Mouse (Mus musculus): ENCODE results near the gene Ager. TPM values are rescaled to one million over a fixed set of nuclear protein-coding genes. Genes with fewer than 3 reads are reported as not detected.

Ager gene
- polyA plus RNA-seq, 1 experiment from 2014 or later: 2.4 TPM

- no peak for ATAC-seq
- Histone ChIP-seq H3K27me3 (replicated peaks; ENCODE audit: control insufficient read depth, insufficient read depth, low read length) (no peaks in the 10 kb centered on the region), H3K27ac (ENCODE audit: low read length) (no peak overlapping the region), H3K9me3 (ENCODE audit: control insufficient read depth, low read length) (no peaks in the 10 kb centered on the region), H3K36me3 (ENCODE audit: control insufficient read depth, insufficient read depth, low read length) (peaks cover 9% of the 10 kb centered on the region; the same call in 1 of the 2 replicates), H3K4me3 (ENCODE audit: low read length) (no peak overlapping the region), H3K9ac (ENCODE audit: low read depth, low read length) (no peak overlapping the region), H3K4me2 (ENCODE audit: low read depth, low read length) (no peak overlapping the region), H3K4me1 (ENCODE audit: control insufficient read depth, insufficient read depth, low read length) (peaks cover 23% of the 10 kb centered on the region)
- WGBS: 91% methylated on average over 8 of the region's 8 CpGs
Observed at GRCm38 (mm10) chr17:34611050-34611449, 13.4 kb downstream of the Ager start.

DNA sequence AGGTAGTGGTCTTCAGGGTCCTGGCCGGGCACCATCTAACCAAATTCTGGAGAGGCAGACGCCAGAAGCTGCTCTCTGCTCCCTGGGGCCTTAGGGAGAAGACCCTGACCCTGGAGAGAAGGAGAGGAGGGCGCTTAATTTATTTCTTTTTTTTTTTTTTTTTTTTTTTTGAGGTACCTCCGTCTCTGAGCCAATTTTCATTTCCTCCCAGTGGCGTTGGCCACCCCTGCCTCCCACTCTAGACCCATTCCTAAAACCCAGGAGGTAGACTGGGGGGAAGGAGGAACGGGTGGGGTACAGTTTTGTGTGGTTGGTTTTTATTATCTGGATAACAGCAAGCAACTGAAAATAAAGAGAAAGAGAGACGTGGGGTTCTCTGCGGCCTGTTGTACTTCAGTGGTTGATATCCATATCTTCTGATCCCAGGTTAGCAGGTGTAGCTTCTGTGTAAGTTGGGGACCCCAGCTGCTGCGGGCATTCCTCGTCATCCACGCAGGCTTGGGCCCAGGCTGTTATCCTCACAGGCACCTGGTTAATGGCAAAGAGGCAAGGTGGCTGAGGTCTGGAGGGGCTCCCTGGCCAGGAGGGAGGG is 15.5 kb downstream of the Ager start:
- Histone ChIP-seq H3K4me3 (ENCODE audit: low read length) (no peak overlapping the region), H3K9me3 (ENCODE audit: control insufficient read depth, low read length) (no peaks in the 10 kb centered on the region), H3K27me3 (replicated peaks; ENCODE audit: control insufficient read depth, insufficient read depth, low read length) (no peaks in the 10 kb centered on the region), H3K36me3 (ENCODE audit: control insufficient read depth, insufficient read depth, low read length) (peaks cover 9% of the 10 kb centered on the region; the same call in 1 of the 2 replicates), H3K4me1 (ENCODE audit: control insufficient read depth, insufficient read depth, low read length) (peaks cover 8% of the 10 kb centered on the region; the same call in 1 of the 2 replicates), H3K27ac (ENCODE audit: low read length) (no peak overlapping the region), H3K9ac (ENCODE audit: low read depth, low read length) (no peak overlapping the region), H3K4me2 (ENCODE audit: low read depth, low read length) (no peak overlapping the region)
- WGBS: 85% methylated on average over 11 of the region's 11 CpGs
- ATAC-seq: no peak

GRCm38 (mm10) chr17:34613830-34614229 is 16.2 kb downstream of the Ager start:
- no peak overlapping the region for H3K4me3 ChIP-seq (ENCODE audit: low read length)
- H3K4me2 ChIP-seq (ENCODE audit: low read depth, low read length): no peak overlapping the region
- 91% methylated on average over 10 of the region's 10 CpGs for WGBS
- ATAC-seq: no peak
- no peaks in the 10 kb centered on the region for H3K27me3 ChIP-seq (replicated peaks; ENCODE audit: control insufficient read depth, insufficient read depth, low read length)
- peaks cover 3% of the 10 kb centered on the region; the same call in 1 of the 2 replicates for H3K4me1 ChIP-seq (ENCODE audit: control insufficient read depth, insufficient read depth, low read length)
- no peak overlapping the region for H3K9ac ChIP-seq (ENCODE audit: low read depth, low read length)
- peaks cover 9% of the 10 kb centered on the region; the same call in 1 of the 2 replicates for H3K36me3 ChIP-seq (ENCODE audit: control insufficient read depth, insufficient read depth, low read length)
- no peaks in the 10 kb centered on the region for H3K9me3 ChIP-seq (ENCODE audit: control insufficient read depth, low read length)
- no peak overlapping the region for H3K27ac ChIP-seq (ENCODE audit: low read length)

DNA sequence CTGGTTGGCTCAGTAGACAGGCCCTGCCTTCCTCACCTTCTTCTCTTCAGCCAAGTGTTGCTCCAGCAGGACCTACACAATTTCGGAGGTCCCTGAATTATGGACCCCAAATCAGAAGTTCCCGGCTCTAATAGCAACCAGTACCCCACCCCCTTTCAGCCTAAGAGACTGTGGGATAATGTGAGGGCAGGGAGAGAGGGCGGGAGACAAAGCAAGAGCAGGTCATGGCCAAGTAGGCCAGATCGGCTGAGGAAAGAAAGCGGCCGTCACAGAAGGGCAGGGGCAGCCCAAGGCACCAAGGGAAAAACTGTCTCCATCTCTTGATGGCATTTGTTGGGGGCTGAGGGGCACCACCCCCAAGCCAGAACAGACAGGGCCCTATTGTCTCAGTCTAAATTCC is 18.2 kb downstream of the Ager start, which contains the start of gene Egfl8:
TSS of gene Egfl8 (minus strand) at position 101 of the 400 bp plus-strand sequence.
- no peaks in the 10 kb centered on the region for H3K27me3 ChIP-seq (replicated peaks; ENCODE audit: control insufficient read depth, insufficient read depth, low read length)
- no peak within 1 kb of the TSS for H3K4me2 ChIP-seq (ENCODE audit: low read depth, low read length)
- H3K4me3 ChIP-seq (ENCODE audit: low read length): no peak within 1 kb of the TSS
- no peak within 1 kb of the TSS; the same call in 1 of the 2 replicates for H3K27ac ChIP-seq (ENCODE audit: low read length)
- H3K4me1 ChIP-seq (ENCODE audit: control insufficient read depth, insufficient read depth, low read length): no peaks in the 10 kb centered on the region
- WGBS: 68% methylated on average over 6 of the region's 6 CpGs
- ATAC-seq: no peak
- H3K36me3 ChIP-seq (ENCODE audit: control insufficient read depth, insufficient read depth, low read length): peaks cover 9% of the 10 kb centered on the region; the same call in 1 of the 2 replicates
- H3K9ac ChIP-seq (ENCODE audit: low read depth, low read length): no peak within 1 kb of the TSS
- no peaks in the 10 kb centered on the region for H3K9me3 ChIP-seq (ENCODE audit: control insufficient read depth, low read length)

DNA sequence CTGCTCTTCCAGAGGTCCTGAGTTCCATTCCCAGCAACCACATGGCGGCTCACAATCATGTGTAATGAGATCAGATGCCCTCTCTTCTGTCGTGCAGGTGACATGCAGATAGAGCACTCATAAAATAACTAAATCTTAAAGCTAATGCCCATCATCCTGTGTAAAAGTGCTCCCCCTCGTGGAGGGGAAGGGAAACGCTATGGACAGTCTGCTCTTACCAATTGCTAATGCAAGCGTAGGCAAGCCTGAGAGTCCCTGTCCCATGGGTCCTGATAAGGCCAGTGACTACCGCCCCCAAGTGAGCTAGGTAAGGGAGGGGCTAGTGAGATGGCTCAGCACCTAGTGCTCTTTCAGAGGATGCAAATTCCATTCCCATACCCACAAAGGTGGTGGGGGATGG is 21.3 kb downstream of the Ager start:
- Histone ChIP-seq H3K9ac (ENCODE audit: low read depth, low read length) (no peak overlapping the region), H3K36me3 (ENCODE audit: control insufficient read depth, insufficient read depth, low read length) (peaks cover 12% of the 10 kb centered on the region)
- WGBS: 13% methylated on average over 6 of the region's 6 CpGs

GRCm38 (mm10) chr17:34621006-34621405 is 23.3 kb downstream of the Ager start:
- H3K4me3 ChIP-seq (ENCODE audit: low read length): no peak overlapping the region
- peaks cover under 1% of the 10 kb centered on the region; the same call in 1 of the 2 replicates for H3K4me1 ChIP-seq (ENCODE audit: control insufficient read depth, insufficient read depth, low read length)
- no peak overlapping the region for H3K9ac ChIP-seq (ENCODE audit: low read depth, low read length)
- peak overlapping the region; percentile 51 for H3K27ac ChIP-seq (ENCODE audit: low read length)
- 67% methylated on average over 8 of the region's 8 CpGs for WGBS
- no peaks in the 10 kb centered on the region for H3K9me3 ChIP-seq (ENCODE audit: control insufficient read depth, low read length)
- ATAC-seq: 0 out of 2 replicates have a peak, but pooled peaks have one; percentile 23
- no peaks in the 10 kb centered on the region for H3K27me3 ChIP-seq (replicated peaks; ENCODE audit: control insufficient read depth, insufficient read depth, low read length)
- no peak overlapping the region for H3K4me2 ChIP-seq (ENCODE audit: low read depth, low read length)
- H3K36me3 ChIP-seq (ENCODE audit: control insufficient read depth, insufficient read depth, low read length): peaks cover 17% of the 10 kb centered on the region

More for the DNA sequence above, 21.3 kb downstream of the Ager start:
- ATAC-seq: peak; percentile 45
- Histone ChIP-seq H3K4me2 (ENCODE audit: low read depth, low read length) (no peak overlapping the region), H3K27ac (ENCODE audit: low read length) (no peak overlapping the region), H3K4me3 (ENCODE audit: low read length) (no peak overlapping the region), H3K4me1 (ENCODE audit: control insufficient read depth, insufficient read depth, low read length) (no peaks in the 10 kb centered on the region), H3K9me3 (ENCODE audit: control insufficient read depth, low read length) (no peaks in the 10 kb centered on the region), H3K27me3 (replicated peaks; ENCODE audit: control insufficient read depth, insufficient read depth, low read length) (no peaks in the 10 kb centered on the region)

DNA sequence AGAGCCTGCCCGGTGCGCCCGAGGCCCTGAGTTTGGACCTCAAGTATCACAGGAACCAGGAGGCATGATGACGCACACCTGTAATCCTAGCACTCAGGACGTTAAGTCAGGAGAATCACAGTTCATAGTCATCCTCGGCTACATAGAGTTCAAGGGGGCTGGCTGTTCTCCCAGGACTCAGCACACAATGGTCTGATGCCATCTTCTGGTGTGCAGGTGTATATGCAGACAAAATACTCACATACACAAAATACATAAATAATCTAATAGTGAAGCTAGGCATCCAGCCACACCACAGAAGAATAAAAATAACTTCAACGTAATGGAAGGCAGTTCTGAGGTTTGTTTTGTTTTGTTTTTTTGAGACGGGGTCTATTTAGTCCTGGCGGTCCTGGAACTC is 25.5 kb downstream of the Ager start:
- Histone ChIP-seq H3K9ac (ENCODE audit: low read depth, low read length) (no peak overlapping the region), H3K36me3 (ENCODE audit: control insufficient read depth, insufficient read depth, low read length) (peaks cover 17% of the 10 kb centered on the region), H3K4me2 (ENCODE audit: low read depth, low read length) (no peak overlapping the region), H3K4me3 (ENCODE audit: low read length) (no peak overlapping the region), H3K27ac (ENCODE audit: low read length) (no peak overlapping the region), H3K9me3 (ENCODE audit: control insufficient read depth, low read length) (no peaks in the 10 kb centered on the region), H3K27me3 (replicated peaks; ENCODE audit: control insufficient read depth, insufficient read depth, low read length) (no peaks in the 10 kb centered on the region), H3K4me1 (ENCODE audit: control insufficient read depth, insufficient read depth, low read length) (peaks cover 7% of the 10 kb centered on the region)
- no peak for ATAC-seq
- 84% methylated on average over 9 of the region's 9 CpGs for WGBS

DNA sequence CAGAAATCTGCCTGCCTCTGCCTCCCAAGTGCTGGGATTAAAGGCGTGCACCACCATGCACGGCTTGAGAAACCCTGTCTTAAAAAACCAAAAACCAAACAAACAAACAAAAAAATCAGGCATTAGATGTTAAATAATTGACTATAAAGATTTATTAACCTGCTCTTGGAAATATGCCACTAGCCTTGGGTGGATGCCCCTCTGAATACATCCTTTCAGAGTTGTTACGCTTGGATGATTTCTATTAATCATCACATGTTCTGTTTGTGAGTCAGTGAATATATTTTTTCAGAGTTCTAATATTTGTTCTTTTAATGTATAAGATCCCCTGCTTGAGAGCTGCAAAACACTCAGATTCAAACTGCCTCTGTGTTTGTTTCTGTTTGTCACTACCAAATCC is 27.3 kb downstream of the Ager start:
- Histone ChIP-seq H3K4me2 (ENCODE audit: low read depth, low read length) (no peak overlapping the region), H3K9ac (ENCODE audit: low read depth, low read length) (no peak overlapping the region), H3K27me3 (replicated peaks; ENCODE audit: control insufficient read depth, insufficient read depth, low read length) (peaks cover under 1% of the 10 kb centered on the region), H3K9me3 (ENCODE audit: control insufficient read depth, low read length) (no peaks in the 10 kb centered on the region), H3K4me1 (ENCODE audit: control insufficient read depth, insufficient read depth, low read length) (peaks cover 22% of the 10 kb centered on the region), H3K36me3 (ENCODE audit: control insufficient read depth, insufficient read depth, low read length) (peaks cover 13% of the 10 kb centered on the region), H3K4me3 (ENCODE audit: low read length) (no peak overlapping the region), H3K27ac (ENCODE audit: low read length) (no peak overlapping the region)
- no peak for ATAC-seq
- 97% methylated on average over 3 of the region's 3 CpGs for WGBS

DNA sequence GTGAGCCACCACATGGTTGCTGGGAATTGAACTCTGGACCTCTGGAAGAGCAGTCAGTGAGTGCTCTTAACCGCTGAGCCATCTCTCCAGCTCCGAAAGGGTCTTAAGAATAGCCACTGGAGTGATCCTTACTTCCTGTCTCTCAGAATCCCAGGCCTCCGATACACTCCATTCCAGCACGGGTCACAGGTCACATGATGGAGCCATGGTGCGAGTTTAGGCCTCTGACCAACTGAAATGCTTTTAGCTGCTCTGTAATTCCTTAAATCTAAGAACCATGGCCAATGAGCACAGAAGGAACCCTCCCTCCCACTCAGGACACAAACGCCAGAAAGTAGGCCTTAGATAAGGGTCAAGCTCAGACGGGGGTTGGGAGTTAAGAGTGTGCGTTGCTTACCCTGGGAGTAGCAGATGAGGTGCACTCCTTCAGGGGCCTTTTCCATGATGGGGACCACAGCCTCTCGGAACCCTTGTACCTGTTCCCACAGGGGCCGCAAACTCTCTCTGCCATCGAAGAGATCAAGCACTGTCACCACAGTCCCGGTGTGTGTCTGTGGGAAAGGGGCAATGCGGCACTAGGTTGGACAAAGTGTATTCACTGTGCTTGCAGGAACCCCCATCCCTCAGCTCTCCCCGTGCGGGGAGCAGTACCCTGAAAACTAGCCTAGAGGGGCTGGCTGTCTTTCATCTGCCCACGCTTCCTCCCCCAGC is 28.6 kb downstream of the Ager start:
- Histone ChIP-seq H3K27me3 (replicated peaks; ENCODE audit: control insufficient read depth, insufficient read depth, low read length) (peaks cover 13% of the 10 kb centered on the region), H3K4me3 (ENCODE audit: low read length) (peak overlapping the region; percentile 78), H3K36me3 (ENCODE audit: control insufficient read depth, insufficient read depth, low read length) (peaks cover 13% of the 10 kb centered on the region; the same call in 1 of the 2 replicates), H3K27ac (ENCODE audit: low read length) (peak overlapping the region; percentile 97), H3K9me3 (ENCODE audit: control insufficient read depth, low read length) (no peaks in the 10 kb centered on the region), H3K4me1 (ENCODE audit: control insufficient read depth, insufficient read depth, low read length) (peaks cover 30% of the 10 kb centered on the region), H3K9ac (ENCODE audit: low read depth, low read length) (peak overlapping the region; percentile 75), H3K4me2 (ENCODE audit: low read depth, low read length) (peak overlapping the region; percentile 74)
- ATAC-seq: no peak
- WGBS: 50% methylated on average over 16 of the region's 16 CpGs
